Mouse (Mus musculus) intestine, embryonic 15.5 days (tissue): ENCODE results near the gene Slc36a3. TPM values are rescaled to one million over a fixed set of nuclear protein-coding genes. Genes with fewer than 3 reads are reported as not detected.

Source experiments
- ATAC-seq: fragments of 200-750 bp; cut with Nextera tagmentation; 2 replicates; pipeline ENCODE4 v1.8.0; 2017; ENCODE audit warnings: moderate TSS enrichment, moderate library complexity
- H3K27ac ChIP-seq: fragments of 300-500 bp; sonication (generic); 2 replicates; pipeline ENCODE4 v1.5.1; 2015; ENCODE audit warnings: mild to moderate bottlenecking, inconsistent platforms
- H3K27me3 ChIP-seq: fragments of 300-500 bp; sonication (generic); replicated peaks from 2 replicates; pipeline ENCODE4 v1.6.1; 2015; ENCODE audit warnings: inconsistent platforms
- H3K36me3 ChIP-seq: fragments of 300-500 bp; sonication (generic); 2 replicates; pipeline ENCODE4 v1.6.1; 2015; ENCODE audit warnings: inconsistent platforms
- H3K4me1 ChIP-seq: fragments of 300-500 bp; sonication (generic); replicated peaks from 2 replicates; pipeline ENCODE4 v1.6.1; 2015; ENCODE audit warnings: inconsistent platforms
- H3K4me2 ChIP-seq: fragments of 300-500 bp; sonication (generic); replicated peaks from 2 replicates; pipeline ENCODE4 v1.6.1; 2015; ENCODE audit warnings: mild to moderate bottlenecking, inconsistent platforms
- H3K4me3 ChIP-seq: fragments of 300-500 bp; sonication (generic); replicated peaks from 2 replicates; pipeline ENCODE4 v1.5.1; 2015; ENCODE audit warnings: inconsistent platforms
- H3K9ac ChIP-seq: fragments of 300-500 bp; sonication (generic); 2 replicates; pipeline ENCODE4 v1.6.1; 2015; ENCODE audit warnings: inconsistent platforms
- H3K9me3 ChIP-seq: fragments of 300-500 bp; sonication (generic); 2 replicates; pipeline ENCODE4 v1.6.1; 2016; ENCODE audit warnings: inconsistent platforms
- WGBS: fragments of 180-500 bp; shearing (Covaris S2); methylation state at CpG from one replicate; pipeline ENCODE4 v1.1.7; 2015; 5-methylcytosine and 5-hydroxymethylcytosine counted together
- polyA plus RNA-seq: library from polyadenylated mRNA; unstranded; fragments of >200 nt; fragmentation: Nextera tagmentation; extraction: Ambion mirVana; gene quantifications from 2 replicates; pipeline ENCODE4 v1.2.1, GENCODE M21; 2015

The Slc36a3 gene
- polyA plus RNA-seq, 1 experiment from 2014 or later: not detected

GRCm38 (mm10) chr11:55136770-55137547 is 14.5 kb downstream of the Slc36a3 start:
- Histone ChIP-seq H3K36me3 (no peaks in the 10 kb centered on the region), H3K27ac (no peak overlapping the region), H3K9ac (no peak overlapping the region), H3K27me3 (no peaks in the 10 kb centered on the region), H3K4me3 (no peak overlapping the region), H3K4me1 (no peaks in the 10 kb centered on the region), H3K9me3 (no peaks in the 10 kb centered on the region), H3K4me2 (no peak overlapping the region)
- WGBS: 72% methylated on average over 15 of the region's 15 CpGs
- ATAC-seq: no peak

- H3K36me3 ChIP-seq: no peaks in the 10 kb centered on the region
- ATAC-seq: no peak
- H3K4me1 ChIP-seq: no peaks in the 10 kb centered on the region
- no peak overlapping the region for H3K27ac ChIP-seq
- H3K4me3 ChIP-seq: no peak overlapping the region
- WGBS: 87% methylated on average over 5 of the region's 5 CpGs
- no peak overlapping the region for H3K9ac ChIP-seq
- no peak overlapping the region for H3K4me2 ChIP-seq
- H3K9me3 ChIP-seq: no peaks in the 10 kb centered on the region
- no peaks in the 10 kb centered on the region for H3K27me3 ChIP-seq
Measured at GRCm38 (mm10) chr11:55134871-55135270, 16.6 kb downstream of the Slc36a3 start.

- Histone ChIP-seq H3K9ac (no peak overlapping the region), H3K27me3 (no peaks in the 10 kb centered on the region), H3K4me2 (no peak overlapping the region), H3K36me3 (no peaks in the 10 kb centered on the region), H3K27ac (no peak overlapping the region), H3K4me3 (no peak overlapping the region), H3K9me3 (no peaks in the 10 kb centered on the region), H3K4me1 (no peaks in the 10 kb centered on the region)
- no peak for ATAC-seq
- 86% methylated on average over 1 of the region's 1 CpGs for WGBS
Measured at GRCm38 (mm10) chr11:55134407-55134806, 17.1 kb downstream of the Slc36a3 start.

- no peak overlapping the region for H3K27ac ChIP-seq
- H3K9me3 ChIP-seq: no peaks in the 10 kb centered on the region
- ATAC-seq: no peak
- no peak overlapping the region for H3K4me3 ChIP-seq
- no peaks in the 10 kb centered on the region for H3K27me3 ChIP-seq
- no peaks in the 10 kb centered on the region for H3K36me3 ChIP-seq
- no peaks in the 10 kb centered on the region for H3K4me1 ChIP-seq
- 97% methylated on average over 1 of the region's 1 CpGs for WGBS
- H3K4me2 ChIP-seq: no peak overlapping the region
- no peak overlapping the region for H3K9ac ChIP-seq
Measured at GRCm38 (mm10) chr11:55133204-55133603, 18.3 kb downstream of the Slc36a3 start.

- Histone ChIP-seq H3K27me3 (no peaks in the 10 kb centered on the region), H3K9me3 (no peaks in the 10 kb centered on the region), H3K36me3 (no peaks in the 10 kb centered on the region), H3K27ac (no peak overlapping the region), H3K4me2 (no peak overlapping the region), H3K4me1 (no peaks in the 10 kb centered on the region), H3K4me3 (no peak overlapping the region), H3K9ac (no peak overlapping the region)
- 62% methylated on average over 1 of the region's 1 CpGs for WGBS
- no peak for ATAC-seq
Measured at GRCm38 (mm10) chr11:55131946-55132345, 19.6 kb downstream of the Slc36a3 start.

- peak; percentile 63; the same call in 1 of the 2 replicates for ATAC-seq
- no peak overlapping the region for H3K4me2 ChIP-seq
- no peak overlapping the region for H3K9ac ChIP-seq
- WGBS: 87% methylated on average over 11 of the region's 11 CpGs
- H3K4me1 ChIP-seq: no peaks in the 10 kb centered on the region
- no peaks in the 10 kb centered on the region for H3K27me3 ChIP-seq
- no peak overlapping the region for H3K4me3 ChIP-seq
- H3K27ac ChIP-seq: no peak overlapping the region
- no peaks in the 10 kb centered on the region for H3K36me3 ChIP-seq
- H3K9me3 ChIP-seq: no peaks in the 10 kb centered on the region
Measured at GRCm38 (mm10) chr11:55131077-55131742, 20.3 kb downstream of the Slc36a3 start.

- WGBS: 77% methylated on average over 3 of the region's 3 CpGs
- no peak overlapping the region for H3K9ac ChIP-seq
- H3K27me3 ChIP-seq: no peaks in the 10 kb centered on the region
- no peaks in the 10 kb centered on the region for H3K36me3 ChIP-seq
- no peak overlapping the region for H3K27ac ChIP-seq
- H3K9me3 ChIP-seq: no peaks in the 10 kb centered on the region
- H3K4me2 ChIP-seq: no peak overlapping the region
- H3K4me1 ChIP-seq: no peaks in the 10 kb centered on the region
- ATAC-seq: no peak
- H3K4me3 ChIP-seq: no peak overlapping the region
Measured at GRCm38 (mm10) chr11:55128411-55128810, 23.1 kb downstream of the Slc36a3 start.

- Histone ChIP-seq H3K27ac (no peak overlapping the region), H3K36me3 (no peaks in the 10 kb centered on the region), H3K9me3 (no peaks in the 10 kb centered on the region), H3K27me3 (no peaks in the 10 kb centered on the region), H3K4me2 (no peak overlapping the region), H3K4me1 (no peaks in the 10 kb centered on the region), H3K9ac (no peak overlapping the region), H3K4me3 (no peak overlapping the region)
- 62% methylated on average over 6 of the region's 6 CpGs for WGBS
- no peak for ATAC-seq
Measured at GRCm38 (mm10) chr11:55127937-55128336, 23.6 kb downstream of the Slc36a3 start.

- no peak overlapping the region for H3K4me2 ChIP-seq
- 65% methylated on average over 3 of the region's 3 CpGs for WGBS
- no peaks in the 10 kb centered on the region for H3K9me3 ChIP-seq
- H3K9ac ChIP-seq: no peak overlapping the region
- no peaks in the 10 kb centered on the region for H3K4me1 ChIP-seq
- no peaks in the 10 kb centered on the region for H3K27me3 ChIP-seq
- no peaks in the 10 kb centered on the region for H3K36me3 ChIP-seq
- no peak overlapping the region for H3K4me3 ChIP-seq
- no peak overlapping the region for H3K27ac ChIP-seq
- ATAC-seq: no peak
Measured at GRCm38 (mm10) chr11:55126663-55127062, 24.8 kb downstream of the Slc36a3 start.

- Histone ChIP-seq H3K4me3 (no peak overlapping the region), H3K9ac (no peak overlapping the region), H3K27ac (no peak overlapping the region), H3K4me1 (no peaks in the 10 kb centered on the region), H3K27me3 (no peaks in the 10 kb centered on the region), H3K36me3 (no peaks in the 10 kb centered on the region), H3K4me2 (no peak overlapping the region), H3K9me3 (no peaks in the 10 kb centered on the region)
- no peak for ATAC-seq
- WGBS: 89% methylated on average over 1 of the region's 1 CpGs
Measured at GRCm38 (mm10) chr11:55121430-55121829, 30.1 kb downstream of the Slc36a3 start.

- H3K9me3 ChIP-seq: no peaks in the 10 kb centered on the region
- no peak for ATAC-seq
- H3K36me3 ChIP-seq: no peaks in the 10 kb centered on the region
- H3K27ac ChIP-seq: 0 out of 2 replicates have a peak overlapping the region, but pooled peaks have one; percentile 51
- no peak overlapping the region for H3K4me3 ChIP-seq
- no peak overlapping the region for H3K9ac ChIP-seq
- no peaks in the 10 kb centered on the region for H3K4me1 ChIP-seq
- no peaks in the 10 kb centered on the region for H3K27me3 ChIP-seq
- WGBS: 63% methylated on average over 8 of the region's 8 CpGs
- H3K4me2 ChIP-seq: no peak overlapping the region
Measured at GRCm38 (mm10) chr11:55120821-55121271, 30.7 kb downstream of the Slc36a3 start.

GRCm38 (mm10) chr11:55120279-55120678 is 31.2 kb downstream of the Slc36a3 start:
- H3K27ac ChIP-seq: no peak overlapping the region
- no peaks in the 10 kb centered on the region for H3K36me3 ChIP-seq
- H3K9me3 ChIP-seq: no peaks in the 10 kb centered on the region
- no peaks in the 10 kb centered on the region for H3K27me3 ChIP-seq
- H3K4me2 ChIP-seq: no peak overlapping the region
- no peak overlapping the region for H3K9ac ChIP-seq
- ATAC-seq: no peak
- no peaks in the 10 kb centered on the region for H3K4me1 ChIP-seq
- no peak overlapping the region for H3K4me3 ChIP-seq

GRCm38 (mm10) chr11:55117031-55117430 is 34.5 kb downstream of the Slc36a3 start:
- Histone ChIP-seq H3K27ac (no peak overlapping the region), H3K9me3 (no peaks in the 10 kb centered on the region), H3K4me3 (no peak overlapping the region), H3K4me1 (no peaks in the 10 kb centered on the region), H3K9ac (no peak overlapping the region), H3K27me3 (no peaks in the 10 kb centered on the region), H3K36me3 (no peaks in the 10 kb centered on the region), H3K4me2 (no peak overlapping the region)
- 95% methylated on average over 2 of the region's 2 CpGs for WGBS
- ATAC-seq: no peak
